Mouse (Mus musculus): ENCODE data around the gene Gria4. TPM values are rescaled to one million over a fixed set of nuclear protein-coding genes. Genes with fewer than 3 reads are reported as not detected.

Gria4 gene
- 20.5 and 21.4 TPM in 2 replicates for polyA plus RNA-seq (2021; fragmentation: Nextera tagmentation)
- long read RNA-seq, experiment 1, full-length matches to known transcripts, result 40 of 98 reads
- long read RNA-seq, experiment 1, partial matches to known transcripts, result 33 of 98 reads
- long read RNA-seq, experiment 1, other reads (novel, unspliced or antisense), result 25 of 98 reads
- long read RNA-seq, experiment 2, transcript Gria4-203 (11 exons, 2,338 nt), result major isoform, 9 of 37 reads
- long read RNA-seq, experiment 2, partial matches to known transcripts, result 12 of 37 reads
- long read RNA-seq, experiment 2, other reads (novel, unspliced or antisense), result 16 of 37 reads

GRCm38 (mm10) chr9:4795544-4796288 lies at the start of gene Gria4:
TSS of gene Gria4 (minus strand) at chr9:4796234.

GRCm38 (mm10) chr9:4375828-4376639 lies 420.0 kb downstream of the Gria4 start, which contains the start of gene Msantd4:
TSS of gene Msantd4 (plus strand) at chr9:4376562.

